Mouse (Mus musculus): ENCODE data around the gene Atp10a.

Gene Atp10a

GRCm38 (mm10) chr7:58736841-58737547 lies 81.0 kb downstream of the Atp10a start:
- DNase-seq (ENCODE audit: low spot score in 2 of 2), result no peak

- DNase-seq (ENCODE audit: low spot score in 2 of 2), result no peak
Measured at GRCm38 (mm10) chr7:58740196-58740595, 84.2 kb downstream of the Atp10a start.

- DNase-seq (ENCODE audit: low spot score in 2 of 2), result no peak
Measured at GRCm38 (mm10) chr7:58740842-58741241, 84.9 kb downstream of the Atp10a start.

- DNase-seq (ENCODE audit: low spot score in 2 of 2), result no peak
Measured at GRCm38 (mm10) chr7:58742009-58742408, 86.0 kb downstream of the Atp10a start.

- no peak for DNase-seq (ENCODE audit: low spot score in 2 of 2)
Measured at GRCm38 (mm10) chr7:58742648-58743047, 86.7 kb downstream of the Atp10a start.

- no peak for DNase-seq (ENCODE audit: low spot score in 2 of 2)
Measured at GRCm38 (mm10) chr7:58743362-58744320, 87.7 kb downstream of the Atp10a start.

- DNase-seq (ENCODE audit: low spot score in 2 of 2), result no peak
Measured at GRCm38 (mm10) chr7:58746817-58747216, 90.9 kb downstream of the Atp10a start.

- no peak for DNase-seq (ENCODE audit: low spot score in 2 of 2)
Measured at GRCm38 (mm10) chr7:58749904-58750612, 94.1 kb downstream of the Atp10a start.

GRCm38 (mm10) chr7:58752041-58752440 lies 96.1 kb downstream of the Atp10a start:
- DNase-seq (ENCODE audit: low spot score in 2 of 2), result no peak

- DNase-seq (ENCODE audit: low spot score in 2 of 2), result no peak
Measured at GRCm38 (mm10) chr7:58754076-58754475, 98.1 kb downstream of the Atp10a start.

- DNase-seq (ENCODE audit: low spot score in 2 of 2), result no peak
Measured at GRCm38 (mm10) chr7:58754536-58754935, 98.6 kb downstream of the Atp10a start.

GRCm38 (mm10) chr7:58755083-58755482 lies 99.1 kb downstream of the Atp10a start:
- DNase-seq (ENCODE audit: low spot score in 2 of 2), result no peak

- no peak for DNase-seq (ENCODE audit: low spot score in 2 of 2)
Measured at GRCm38 (mm10) chr7:58755846-58756245, 99.9 kb downstream of the Atp10a start.

- no peak for DNase-seq (ENCODE audit: low spot score in 2 of 2)
Measured at GRCm38 (mm10) chr7:58757331-58757730, 101.4 kb downstream of the Atp10a start.

GRCm38 (mm10) chr7:58758396-58758795 lies 102.4 kb downstream of the Atp10a start:
- DNase-seq (ENCODE audit: low spot score in 2 of 2), result no peak

- DNase-seq (ENCODE audit: low spot score in 2 of 2), result no peak
Measured at GRCm38 (mm10) chr7:58759265-58759664, 103.3 kb downstream of the Atp10a start.

GRCm38 (mm10) chr7:58767257-58767656 lies 111.3 kb downstream of the Atp10a start:
- no peak for DNase-seq (ENCODE audit: low spot score in 2 of 2)

GRCm38 (mm10) chr7:58768253-58768652 lies 112.3 kb downstream of the Atp10a start:
- no peak for DNase-seq (ENCODE audit: low spot score in 2 of 2)

GRCm38 (mm10) chr7:58770254-58770653 lies 114.3 kb downstream of the Atp10a start:
- no peak for DNase-seq (ENCODE audit: low spot score in 2 of 2)

GRCm38 (mm10) chr7:58772048-58772690 lies 116.2 kb downstream of the Atp10a start:
- DNase-seq (ENCODE audit: low spot score in 2 of 2), result no peak

GRCm38 (mm10) chr7:58779146-58779545 lies 123.2 kb downstream of the Atp10a start:
- no peak for DNase-seq (ENCODE audit: low spot score in 2 of 2)

- DNase-seq (ENCODE audit: low spot score in 2 of 2), result no peak
Measured at GRCm38 (mm10) chr7:58786986-58787385, 131.0 kb downstream of the Atp10a start.

All from spleen, postnatal 10 days (tissue).